Mouse (Mus musculus) heart, adult 2 months (tissue): ENCODE measurements at regions not wholly inside any gene's neighbourhood (a gene's known extent, or its start where the extent isn't known, plus 50 kb on each side); places are given as distances from the start of the nearest gene placed in this dataset.

ENCODE experiments used
- CTCF ChIP-seq: fragments of 200-600 bp; IDR thresholded peaks from 2 replicates; pipeline ENCODE4 v1.8.1; 2022; ENCODE audit warnings: antibody characterized with exemption, mild to moderate bottlenecking, moderate library complexity
- POLR2A ChIP-seq: fragments of 200-500 bp; IDR thresholded peaks from 2 replicates; pipeline ENCODE4 v1.6.1; 2011; ENCODE audit warnings: mild to moderate bottlenecking, low read depth, low read length, control low read depth; ENCODE audit not compliant: insufficient read depth

DNA sequence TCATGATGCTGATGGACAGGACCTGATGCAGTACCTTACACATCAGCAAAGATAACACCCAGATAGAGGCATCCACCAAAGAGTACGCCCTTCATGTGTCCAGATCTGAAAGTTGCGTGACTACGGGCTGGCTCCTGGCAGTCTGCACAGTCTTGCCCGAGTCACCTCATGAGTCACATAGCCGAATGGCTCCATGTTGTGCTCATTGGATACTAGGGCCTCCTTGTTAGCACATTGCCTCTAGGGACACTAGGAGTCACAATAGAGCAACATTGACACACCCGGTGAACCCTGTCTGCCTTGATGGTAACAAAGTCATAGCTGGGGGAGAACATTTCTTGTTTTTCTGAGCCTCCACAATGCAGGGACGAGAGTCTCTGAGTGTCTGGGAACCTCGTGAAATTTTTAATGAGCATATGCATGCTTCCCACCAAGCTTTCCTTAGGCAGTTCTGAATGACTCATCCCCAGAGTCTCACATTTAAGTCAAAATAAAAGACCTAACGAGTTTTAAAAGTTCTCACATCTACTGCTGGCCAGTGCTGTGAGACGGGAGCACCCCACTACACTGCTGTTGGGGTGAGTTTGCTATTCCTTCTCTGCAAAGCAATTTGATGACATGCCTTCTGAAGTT is 297.5 kb downstream of the Insig2 start:
- TF ChIP-seq CTCF (no peak), POLR2A (no peak)
